Mouse (Mus musculus) neural tube, embryonic 12.5 days (tissue): Measurements from ENCODE around the gene Pigx. TPM values are rescaled to one million over a fixed set of nuclear protein-coding genes. Genes with fewer than 3 reads are reported as not detected.
"Not testable (repeated sequence)": the region's sequence is repeated elsewhere in the genome, so short reads cannot be mapped to it uniquely, and the experiment has no call there.

Experiments used
- ATAC-seq: fragments of 200-750 bp; cut with Nextera tagmentation; 2 replicates; pipeline ENCODE4 v1.8.0; 2017; ENCODE audit warnings: low read depth, mild to moderate bottlenecking, moderate TSS enrichment, moderate library complexity; ENCODE audit not compliant: low FRiP score
- H3K27ac ChIP-seq: fragments of 300-500 bp; sonication (generic); 2 replicates; pipeline ENCODE4 v1.5.1; 2016
- H3K27me3 ChIP-seq: fragments of 300-500 bp; sonication (generic); replicated peaks from 2 replicates; pipeline ENCODE4 v1.6.1; 2016; ENCODE audit warnings: mild to moderate bottlenecking
- H3K36me3 ChIP-seq: fragments of 300-500 bp; sonication (generic); 2 replicates; pipeline ENCODE4 v1.6.1; 2016; ENCODE audit warnings: mild to moderate bottlenecking
- H3K4me1 ChIP-seq: fragments of 300-500 bp; sonication (generic); 2 replicates; pipeline ENCODE4 v1.6.1; 2016
- H3K4me2 ChIP-seq: fragments of 300-500 bp; sonication (generic); replicated peaks from 2 replicates; pipeline ENCODE4 v1.6.1; 2016; ENCODE audit warnings: mild to moderate bottlenecking
- H3K4me3 ChIP-seq: fragments of 300-500 bp; sonication (generic); 2 replicates; pipeline ENCODE4 v1.5.1; 2016
- H3K9ac ChIP-seq: fragments of 300-500 bp; sonication (generic); 2 replicates; pipeline ENCODE4 v1.6.1; 2016; ENCODE audit warnings: mild to moderate bottlenecking
- H3K9me3 ChIP-seq: fragments of 300-500 bp; sonication (generic); 2 replicates; pipeline ENCODE4 v1.6.1; 2016; ENCODE audit warnings: mild to moderate bottlenecking
- WGBS: fragments of 180-500 bp; shearing (Covaris S2); methylation state at CpG from one replicate; pipeline ENCODE4 v1.1.7; 2016; 5-methylcytosine and 5-hydroxymethylcytosine counted together
- polyA plus RNA-seq: library from polyadenylated mRNA; unstranded; fragments of >200 nt; fragmentation: Nextera tagmentation; extraction: Ambion mirVana; gene quantifications from 2 replicates; pipeline ENCODE4 v1.2.1, GENCODE M21; 2016

Gene Pigx
- polyA plus RNA-seq, 1 experiment from 2014 or later = 121 TPM

DNA sequence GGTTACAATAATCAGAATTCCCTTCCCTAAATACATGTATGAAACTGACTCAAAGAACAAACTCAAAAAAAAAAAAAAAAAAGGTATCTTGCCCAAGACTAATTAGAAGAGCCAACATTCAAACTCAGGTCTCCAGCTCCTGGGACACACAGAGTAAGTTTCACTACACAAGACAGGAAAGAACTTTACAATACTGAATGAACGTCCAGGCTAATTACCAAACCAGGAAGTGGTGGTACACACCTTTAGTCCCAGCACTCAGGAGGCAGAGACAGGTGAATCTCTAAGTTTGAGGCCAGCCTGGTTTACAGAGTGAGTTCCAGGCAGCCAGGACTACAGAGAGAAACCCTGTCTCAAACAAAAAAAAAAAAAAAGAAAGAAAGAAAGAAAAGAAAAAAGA, 23.8 kb downstream of the Pigx start:
- Histone ChIP-seq H3K9ac (no peak overlapping the region), H3K36me3 (no peaks in the 10 kb centered on the region), H3K4me2 (no peak overlapping the region), H3K27ac (no peak overlapping the region), H3K9me3 (no peaks in the 10 kb centered on the region), H3K4me1 (peaks cover 20% of the 10 kb centered on the region), H3K4me3 (no peak overlapping the region), H3K27me3 (no peaks in the 10 kb centered on the region)
- no peak for ATAC-seq
- 67% methylated on average over 1 of the region's 1 CpGs for WGBS

DNA sequence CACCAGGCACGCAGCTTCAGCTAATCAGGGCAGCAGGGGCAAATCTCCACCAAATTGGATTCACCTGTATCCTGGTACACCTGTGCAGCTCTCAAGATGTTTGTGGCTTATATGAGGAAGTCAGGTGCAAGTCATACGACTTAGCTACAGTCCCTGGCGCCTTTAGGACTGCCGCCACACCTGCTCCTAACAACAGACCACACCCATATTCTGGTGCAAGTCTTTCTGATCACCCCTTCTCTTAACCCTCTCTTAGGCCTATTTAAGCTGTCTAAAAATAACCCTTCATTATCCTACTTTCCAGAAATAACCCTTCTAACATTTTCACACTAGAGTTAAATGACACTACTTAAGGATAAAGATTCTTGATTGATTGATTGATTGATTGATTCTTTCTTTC, 29.5 kb downstream of the Pigx start:
- H3K36me3 ChIP-seq, H3K4me2 ChIP-seq, H3K9me3 ChIP-seq, H3K4me1 ChIP-seq, H3K27me3 ChIP-seq, H3K4me3 ChIP-seq, ATAC-seq, H3K9ac ChIP-seq, H3K27ac ChIP-seq: not testable (repeated sequence)
- 90% methylated on average over 4 of the region's 4 CpGs for WGBS

DNA sequence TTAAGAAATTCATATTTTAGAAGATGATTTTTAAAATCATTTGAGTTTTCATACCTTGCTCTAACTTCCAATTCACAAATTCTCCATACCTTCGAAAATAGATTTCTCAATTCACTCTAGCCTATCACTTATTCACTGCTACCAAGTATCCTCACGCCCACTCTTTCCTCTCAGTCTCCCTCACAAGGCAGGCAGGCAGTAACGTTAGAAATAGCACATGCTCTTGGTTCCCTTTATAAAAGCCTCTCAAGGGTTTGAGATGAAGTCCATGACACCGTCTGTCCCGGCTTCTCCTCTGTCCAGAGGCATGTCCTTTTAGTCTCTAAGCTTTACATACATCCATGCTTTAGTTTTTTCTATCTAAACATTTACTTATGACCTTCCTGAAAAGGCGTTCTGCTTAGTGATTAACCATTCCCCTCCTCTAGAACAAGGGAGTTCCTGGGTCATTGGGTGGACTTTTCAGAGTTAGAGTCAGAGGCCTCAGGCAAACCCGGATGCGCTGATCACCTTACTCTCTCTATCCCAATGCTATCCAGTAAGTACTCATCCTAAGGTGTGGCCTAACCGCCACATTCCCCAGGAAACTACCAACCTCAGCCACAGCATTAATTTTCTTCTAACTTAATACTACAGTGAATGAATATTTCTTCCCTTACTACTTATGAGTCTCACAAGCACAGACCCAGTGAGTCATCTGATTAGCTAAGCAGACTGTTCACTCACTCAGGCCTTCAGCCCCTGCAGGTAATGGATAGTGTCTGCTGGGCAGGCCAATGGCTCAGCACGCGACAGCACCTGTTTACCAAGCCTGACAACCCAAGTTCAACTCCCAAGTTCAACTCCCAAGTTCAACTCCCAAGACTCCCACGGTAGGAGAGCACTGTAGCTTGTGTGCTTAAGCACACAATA, 30.9 kb downstream of the Pigx start:
- no peak for ATAC-seq
- no peak overlapping the region for H3K9ac ChIP-seq
- no peaks in the 10 kb centered on the region for H3K27me3 ChIP-seq
- WGBS = 89% methylated on average over 12 of the region's 12 CpGs
- no peak overlapping the region for H3K4me2 ChIP-seq
- H3K27ac ChIP-seq = no peak overlapping the region
- no peaks in the 10 kb centered on the region for H3K4me1 ChIP-seq
- H3K4me3 ChIP-seq = no peak overlapping the region
- H3K9me3 ChIP-seq = no peaks in the 10 kb centered on the region
- no peaks in the 10 kb centered on the region for H3K36me3 ChIP-seq

DNA sequence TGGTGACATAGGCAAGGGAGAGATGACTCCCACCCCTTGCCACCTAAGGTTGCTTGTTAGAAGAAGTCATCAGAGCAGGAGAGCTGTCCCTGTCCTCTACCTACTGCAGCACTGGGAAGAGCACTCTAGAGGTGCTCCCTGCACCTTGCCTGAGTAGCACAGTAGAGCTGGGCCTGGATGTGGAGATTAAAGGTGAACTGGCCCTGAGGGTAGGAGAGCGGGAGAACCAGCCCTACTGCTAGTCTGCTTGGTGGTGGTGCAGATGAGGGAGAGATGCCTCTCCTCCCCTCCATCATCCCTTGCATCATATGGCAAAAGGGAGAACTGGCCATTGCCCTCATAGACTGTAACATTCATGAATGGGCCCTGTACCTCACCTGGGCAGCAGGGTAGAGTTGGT, 32.6 kb downstream of the Pigx start:
- no peak overlapping the region for H3K9ac ChIP-seq
- 96% methylated on average over 1 of the region's 1 CpGs for whole genome bisulfite sequencing

DNA sequence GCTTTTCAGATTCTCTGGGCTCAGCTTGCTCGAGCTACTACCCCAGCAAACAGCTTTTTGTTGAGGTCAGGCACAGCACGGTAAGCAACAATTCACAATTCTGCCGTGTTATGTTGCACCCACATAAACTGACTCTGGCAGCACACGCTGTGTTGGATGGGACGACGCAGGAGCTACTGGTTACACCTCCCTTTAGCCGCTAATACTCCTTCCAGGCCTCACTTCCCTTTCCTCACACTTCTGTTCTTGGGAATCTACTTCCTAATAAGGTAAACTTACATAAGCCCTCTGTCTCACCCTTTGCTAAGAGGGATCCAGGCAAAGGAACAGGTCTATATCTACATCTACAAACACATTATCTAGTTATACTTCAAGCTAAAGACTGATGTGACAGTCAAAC, 35.6 kb downstream of the Pigx start:
- H3K4me3 ChIP-seq = no peak overlapping the region
- no peaks in the 10 kb centered on the region for H3K36me3 ChIP-seq
- no peak for ATAC-seq

More for the DNA sequence above, 32.6 kb downstream of the Pigx start:
- no peaks in the 10 kb centered on the region for H3K36me3 ChIP-seq
- H3K9me3 ChIP-seq = no peaks in the 10 kb centered on the region
- H3K4me2 ChIP-seq = no peak overlapping the region
- no peak overlapping the region for H3K27ac ChIP-seq
- no peak overlapping the region for H3K4me3 ChIP-seq
- no peak for ATAC-seq
- no peaks in the 10 kb centered on the region for H3K27me3 ChIP-seq
- H3K4me1 ChIP-seq = no peaks in the 10 kb centered on the region

DNA sequence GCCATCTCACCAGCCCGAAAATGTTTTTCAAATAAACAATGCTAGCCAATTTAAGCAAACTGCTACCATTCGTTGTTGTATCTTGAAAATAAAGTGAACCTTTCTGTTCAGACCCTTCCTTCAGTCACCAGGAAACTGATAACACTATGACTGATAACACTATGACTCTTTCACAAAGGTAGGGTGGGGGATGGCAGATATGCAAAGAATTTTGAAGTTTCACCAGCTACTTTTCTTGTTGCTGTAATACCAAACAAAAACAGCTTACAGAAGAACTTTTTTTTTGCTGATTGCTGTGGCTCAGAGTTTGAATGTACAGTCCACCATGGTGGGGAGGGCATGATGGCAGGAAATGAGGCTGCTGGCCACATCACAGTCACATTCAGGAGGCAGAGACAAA, 37.3 kb downstream of the Pigx start:
- Histone ChIP-seq H3K36me3 (no peaks in the 10 kb centered on the region), H3K4me2 (no peak overlapping the region), H3K9ac (no peak overlapping the region), H3K9me3 (no peaks in the 10 kb centered on the region), H3K27ac (no peak overlapping the region), H3K4me3 (no peak overlapping the region), H3K4me1 (no peaks in the 10 kb centered on the region), H3K27me3 (no peaks in the 10 kb centered on the region)
- WGBS = 90% methylated on average over 2 of the region's 2 CpGs
- no peak for ATAC-seq

More for the DNA sequence above, 35.6 kb downstream of the Pigx start:
- H3K9ac ChIP-seq = no peak overlapping the region
- H3K9me3 ChIP-seq = no peaks in the 10 kb centered on the region
- no peaks in the 10 kb centered on the region for H3K27me3 ChIP-seq
- no peak overlapping the region for H3K4me2 ChIP-seq
- no peaks in the 10 kb centered on the region for H3K4me1 ChIP-seq
- H3K27ac ChIP-seq = no peak overlapping the region
- WGBS = 89% methylated on average over 7 of the region's 7 CpGs

DNA sequence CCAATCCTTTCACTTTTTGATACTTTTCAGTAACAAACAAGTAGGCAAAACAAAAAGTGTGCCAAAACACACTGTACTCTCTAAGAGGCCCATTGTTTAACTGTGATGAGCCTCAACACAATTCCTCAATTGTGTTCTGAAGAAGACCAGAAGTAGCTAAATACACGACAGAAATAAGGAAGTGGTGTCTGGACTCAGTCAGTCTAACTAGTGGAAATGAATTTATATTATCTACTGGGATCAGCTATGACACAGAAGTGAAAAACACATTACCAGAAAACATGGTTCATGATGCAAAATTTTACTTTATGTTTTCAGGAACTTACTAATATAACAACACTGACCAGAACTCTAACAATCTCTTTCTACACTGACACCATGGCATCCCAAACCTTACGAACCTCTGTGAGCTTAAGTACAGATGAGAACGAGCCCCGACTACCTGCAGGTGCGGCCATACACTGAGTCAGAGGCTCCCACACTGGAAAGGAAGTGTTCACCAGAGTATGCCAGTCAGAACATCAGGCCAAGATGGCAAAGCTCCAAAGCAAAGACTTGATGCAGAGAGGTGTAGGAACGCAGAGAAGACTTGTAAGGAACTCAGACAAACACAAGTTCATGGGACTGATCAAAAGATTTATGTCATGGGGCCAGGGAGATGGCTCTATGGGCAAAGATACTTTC, 39.6 kb downstream of the Pigx start:
- Histone ChIP-seq H3K4me1 (no peaks in the 10 kb centered on the region), H3K9ac (no peak overlapping the region), H3K27me3 (no peaks in the 10 kb centered on the region), H3K27ac (no peak overlapping the region), H3K9me3 (no peaks in the 10 kb centered on the region), H3K4me2 (no peak overlapping the region), H3K36me3 (no peaks in the 10 kb centered on the region), H3K4me3 (no peak overlapping the region)
- 82% methylated on average over 6 of the region's 6 CpGs for whole genome bisulfite sequencing
- ATAC-seq = no peak

DNA sequence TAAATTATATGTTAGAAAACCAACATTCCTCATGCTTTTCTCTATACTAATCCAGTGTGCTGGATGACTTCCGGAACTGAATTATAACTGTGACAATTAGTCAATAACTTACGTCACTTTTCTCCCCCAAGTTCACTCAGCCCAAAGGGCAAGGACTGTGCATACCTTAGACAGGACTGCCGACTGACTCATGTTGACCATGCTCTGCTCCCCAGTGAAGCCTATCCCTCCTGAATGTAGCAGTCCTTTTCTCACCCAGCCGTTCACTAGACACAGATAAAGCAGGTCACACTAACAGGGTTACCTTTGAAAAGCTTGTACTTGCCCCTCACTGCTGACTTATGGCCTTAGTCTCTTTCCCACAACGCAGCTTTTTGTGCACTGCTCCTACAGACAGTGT, 40.7 kb downstream of the Pigx start:
- no peak overlapping the region for H3K9ac ChIP-seq
- no peaks in the 10 kb centered on the region for H3K36me3 ChIP-seq
- H3K4me1 ChIP-seq = no peaks in the 10 kb centered on the region
- no peak overlapping the region for H3K27ac ChIP-seq
- no peaks in the 10 kb centered on the region for H3K9me3 ChIP-seq
- H3K27me3 ChIP-seq = no peaks in the 10 kb centered on the region
- no peak overlapping the region for H3K4me2 ChIP-seq
- WGBS = 85% methylated on average over 5 of the region's 5 CpGs
- no peak overlapping the region for H3K4me3 ChIP-seq
- ATAC-seq = no peak

DNA sequence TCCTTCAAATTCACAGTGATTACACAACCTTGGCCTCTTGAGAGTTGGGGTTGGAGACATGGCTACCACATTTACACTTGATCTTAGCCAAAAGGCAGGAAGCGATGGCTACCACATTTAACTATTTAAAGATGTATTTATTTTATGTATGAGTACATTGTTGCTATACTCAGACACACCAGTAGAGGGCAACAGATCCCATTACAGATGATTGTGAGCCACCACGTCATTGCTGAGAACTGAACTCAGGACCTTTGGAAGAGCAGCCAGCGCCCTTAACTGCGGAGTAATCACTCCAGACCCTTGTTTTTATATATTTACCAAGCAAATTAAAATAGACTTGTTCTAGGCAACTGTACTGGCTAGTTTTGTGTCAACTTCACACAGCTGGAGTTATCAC, 57.2 kb downstream of the Pigx start:
- Histone ChIP-seq H3K27ac (no peak overlapping the region), H3K36me3 (peaks cover 62% of the 10 kb centered on the region), H3K27me3 (no peaks in the 10 kb centered on the region), H3K4me2 (no peak overlapping the region), H3K4me1 (no peaks in the 10 kb centered on the region), H3K9me3 (no peaks in the 10 kb centered on the region), H3K4me3 (no peak overlapping the region), H3K9ac (no peak overlapping the region)
- 93% methylated on average over 4 of the region's 4 CpGs for WGBS
- no peak for ATAC-seq

Other genes with a start within 250 kb of the Pigx start
- gene Meltf, start 220.9 kb downstream of the Pigx start, polyA plus RNA-seq = 0.15 and 0.20 TPM in 2 replicates
- gene Pigz, start 165.9 kb downstream of the Pigx start, polyA plus RNA-seq = 2.8 and 4.0 TPM in 2 replicates
- 80.5 and 85.5 TPM in 2 replicates for gene 0610012G03Rik, start 151.2 kb downstream of the Pigx start, polyA plus RNA-seq
- gene Ncbp2, start 151.2 kb downstream of the Pigx start, polyA plus RNA-seq = 118 and 124 TPM in 2 replicates
- gene Senp5, start 96.5 kb downstream of the Pigx start, polyA plus RNA-seq = 23.2 and 25.6 TPM in 2 replicates
- 43.3 and 45.4 TPM in 2 replicates for gene Pak2, start 20.4 kb downstream of the Pigx start, polyA plus RNA-seq
- gene Cep19, start 60 bp upstream of the Pigx start, polyA plus RNA-seq = 43.5 and 45.7 TPM in 2 replicates
- gene Nrros, start 65.9 kb upstream of the Pigx start, polyA plus RNA-seq = 6.7 and 9.0 TPM in 2 replicates
- not detected in 2 replicates for gene Bex6, start 80.1 kb upstream of the Pigx start, polyA plus RNA-seq
- 28.1 and 31.0 TPM in 2 replicates for gene Fbxo45, start 147.4 kb upstream of the Pigx start, polyA plus RNA-seq
- 16.2 and 16.3 TPM in 2 replicates for gene Wdr53, start 147.5 kb upstream of the Pigx start, polyA plus RNA-seq
- gene Smco1, start 171.7 kb upstream of the Pigx start, polyA plus RNA-seq = not detected in 2 replicates
- 27.2 and 31.9 TPM in 2 replicates for gene Rnf168, start 177.7 kb upstream of the Pigx start, polyA plus RNA-seq
- 29.3 and 32.5 TPM in 2 replicates for gene Ubxn7, start 232.5 kb upstream of the Pigx start, polyA plus RNA-seq